Mouse (Mus musculus) left cerebral cortex, adult 2 months (tissue): ENCODE results near the gene Rnf2. TPM values are rescaled to one million over a fixed set of nuclear protein-coding genes. Genes with fewer than 3 reads are reported as not detected.

Source experiments
- DNase-seq, 2 experiments: peaks; one replicate each; pipeline ENCODE4 v3.0.0; 2021 to 2022; ENCODE audit warnings: low spot score in 2 of 2, mixed read lengths in 1 of 2; ENCODE audit errors: extremely low spot score in 1 of 2
- H3K27ac ChIP-seq: fragments of 200-600 bp; 2 replicates; pipeline ENCODE4 v1.8.1; 2022
- H3K4me3 ChIP-seq: fragments of 200-600 bp; 2 replicates; pipeline ENCODE4 v1.8.1; 2022
- CTCF ChIP-seq: fragments of 200-600 bp; IDR thresholded peaks from 2 replicates; pipeline ENCODE4 v1.8.1; 2022; ENCODE audit warnings: antibody characterized with exemption, mild to moderate bottlenecking, moderate library complexity
- intact Hi-C: fragments of 180-260 bp; cut with DNase I; formaldehyde crosslinking; loops from one replicate; pipeline ENCODE4 v1.15.1; 2025
- total RNA-seq, 2 experiments: library from RNA; stranded (reverse); gene quantifications; 2 replicates each; pipeline ENCODE4 v1.2.3; 2021

The Rnf2 gene
- total RNA-seq, 2 experiments from 2014 or later, result 28.3 to 31.2 TPM

- no peak overlapping the region for H3K27ac ChIP-seq
- no peak for DNase-seq
- intact Hi-C loops, result no loop called here
- TF ChIP-seq CTCF, result no peak
- no peak overlapping the region for H3K4me3 ChIP-seq
These were observed 10.1 kb upstream of the Rnf2 start for GRCm38 (mm10) chr1:151510811-151511210.

GRCm38 (mm10) chr1:151499815-151500501, 797 bp downstream of the Rnf2 start:
- TF ChIP-seq CTCF, result no peak
- peak; percentile 39 to 53 for DNase-seq
- intact Hi-C loops, result no loop called here
- Histone ChIP-seq H3K4me3 (peak overlapping the region; percentile 92), H3K27ac (peak overlapping the region; percentile 86)

GRCm38 (mm10) chr1:151498381-151498780, 2.4 kb downstream of the Rnf2 start:
- Histone ChIP-seq H3K4me3 (no peak overlapping the region), H3K27ac (no peak overlapping the region)
- DNase-seq, result no peak
- no peak for TF ChIP-seq CTCF
- intact Hi-C loops, result no loop called here

- intact Hi-C loops, result no loop called here
- DNase-seq, result no peak
- no peak overlapping the region for H3K27ac ChIP-seq
- TF ChIP-seq CTCF, result no peak
- H3K4me3 ChIP-seq, result no peak overlapping the region
These were observed 2.8 kb downstream of the Rnf2 start for GRCm38 (mm10) chr1:151497942-151498341.

GRCm38 (mm10) chr1:151497028-151497427, 3.7 kb downstream of the Rnf2 start:
- Histone ChIP-seq H3K27ac (no peak overlapping the region), H3K4me3 (no peak overlapping the region)
- intact Hi-C loops, result no loop called here
- TF ChIP-seq CTCF, result peak; percentile 46
- no peak for DNase-seq

GRCm38 (mm10) chr1:151495635-151496285, 5.0 kb downstream of the Rnf2 start:
- no peak for TF ChIP-seq CTCF
- Histone ChIP-seq H3K4me3 (no peak overlapping the region), H3K27ac (no peak overlapping the region)
- DNase-seq, result no peak
- intact Hi-C loops, result no loop called here

GRCm38 (mm10) chr1:151494711-151495110, 6.0 kb downstream of the Rnf2 start:
- no peak for DNase-seq
- intact Hi-C loops, result no loop called here
- no peak overlapping the region for H3K27ac ChIP-seq
- no peak overlapping the region for H3K4me3 ChIP-seq
- TF ChIP-seq CTCF, result no peak

GRCm38 (mm10) chr1:151493826-151494225, 6.9 kb downstream of the Rnf2 start:
- H3K4me3 ChIP-seq, result no peak overlapping the region
- intact Hi-C loops, result loop anchor here (2.0 kb wide), 1 partner anchor 213 kb away; no protein-coding TSS in a partner anchor
- no peak overlapping the region for H3K27ac ChIP-seq
- DNase-seq, result no peak
- no peak for TF ChIP-seq CTCF

- intact Hi-C loops, result loop anchor here (2.0 kb wide), 1 partner anchor 214 kb away; no protein-coding TSS in a partner anchor
- no peak overlapping the region for H3K4me3 ChIP-seq
- H3K27ac ChIP-seq, result no peak overlapping the region
- peak; percentile 40 for TF ChIP-seq CTCF
- DNase-seq, result no peak
These were observed 8.3 kb downstream of the Rnf2 start for GRCm38 (mm10) chr1:151492419-151492818.

- no peak for TF ChIP-seq CTCF
- no peak overlapping the region for H3K4me3 ChIP-seq
- DNase-seq, result no peak
- intact Hi-C loops, result no loop called here
- H3K27ac ChIP-seq, result no peak overlapping the region
These were observed 10.9 kb downstream of the Rnf2 start for GRCm38 (mm10) chr1:151489806-151490205.

GRCm38 (mm10) chr1:151484754-151485153, 16.0 kb downstream of the Rnf2 start:
- no peak for TF ChIP-seq CTCF

GRCm38 (mm10) chr1:151483568-151483967, 17.2 kb downstream of the Rnf2 start:
- TF ChIP-seq CTCF, result peak; percentile 49
- no peak for DNase-seq
- no peak overlapping the region for H3K4me3 ChIP-seq
- H3K27ac ChIP-seq, result no peak overlapping the region
- intact Hi-C loops, result no loop called here

More at GRCm38 (mm10) chr1:151484754-151485153, 16.0 kb downstream of the Rnf2 start:
- Histone ChIP-seq H3K4me3 (no peak overlapping the region), H3K27ac (no peak overlapping the region)
- intact Hi-C loops, result loop anchor here (2.0 kb wide), 1 partner anchor 222 kb away; no protein-coding TSS in a partner anchor
- DNase-seq, result no peak
